Mouse (Mus musculus) yolk sac, embryonic 10.5 days (tissue): ENCODE data around the gene Ddx19b.
"Not testable (repeated sequence)": the region's sequence is repeated elsewhere in the genome, so short reads cannot be mapped to it uniquely, and the experiment has no call there.

Experiments used
- DNase-seq: peaks from one replicate; pipeline ENCODE4 v3.0.0-alpha.2; 2017; ENCODE audit warnings: low spot score

Gene Ddx19b

GRCm38 (mm10) chr8:110964666-110965065 is 66.9 kb downstream of the Ddx19b start:
- no peak for DNase-seq

- no peak for DNase-seq
Observed at GRCm38 (mm10) chr8:110963051-110963450, 68.5 kb downstream of the Ddx19b start.

- no peak for DNase-seq
Observed at GRCm38 (mm10) chr8:110959906-110960305, 71.6 kb downstream of the Ddx19b start.

GRCm38 (mm10) chr8:110959071-110959780 is 72.3 kb downstream of the Ddx19b start:
- DNase-seq: no peak

GRCm38 (mm10) chr8:110958553-110958952 is 73.0 kb downstream of the Ddx19b start:
- not testable (repeated sequence) for DNase-seq

- no peak for DNase-seq
Observed at GRCm38 (mm10) chr8:110958135-110958534, 73.4 kb downstream of the Ddx19b start.

- no peak for DNase-seq
Observed at GRCm38 (mm10) chr8:110957471-110957870, 74.1 kb downstream of the Ddx19b start.

- no peak for DNase-seq
Observed at GRCm38 (mm10) chr8:110956619-110957450, 74.7 kb downstream of the Ddx19b start.

- no peak for DNase-seq
Observed at GRCm38 (mm10) chr8:110954776-110955175, 76.8 kb downstream of the Ddx19b start.
